In genomic region chr11:76166657-76167056, GRCm38 (mm10) we compare ENCODE assay signal across 19 mouse cellular contexts. TPM values are rescaled to one million over a fixed set of nuclear protein-coding genes. Genes with fewer than 3 reads are reported as not detected.
DNase-seq lines count a peak whose midpoint lies in the region; ATAC-seq and TF ChIP-seq lines count a peak whose summit lies in the region.
"Had no signal": no experiment of that assay in that cellular context is flagged by ENCODE, and none has a peak within 500 bp of the region (broad histone marks: within the 10 kb centered on the region; RNA-seq: fewer than 3 reads in every experiment).

No protein-coding gene starts in this region.

- H3K4me1 ChIP-seq in lung, postnatal 0 days (ENCODE audit: insufficient read depth, low read depth, low read length), result no peaks in the 10 kb centered on the region
- H3K4me1 ChIP-seq in midbrain, embryonic 10.5 days, result no peaks in the 10 kb centered on the region
- H3K4me1 ChIP-seq: heart, embryonic 10.5 days; limb, embryonic 10.5 days had no signal

- peak; percentile 16 to 20 for DNase-seq in heart, adult 18-20 months
- DNase-seq in heart, postnatal 25 days (ENCODE audit: low spot score), result no peak
- DNase-seq in lung, postnatal 0 days (ENCODE audit: low spot score), result no peak
- no peak for DNase-seq in lung, adult 18-20 months
- DNase-seq in brain, adult 2 months (ENCODE audit: low read depth, low spot score), result peak; percentile 27
- no peak for DNase-seq in left cerebral cortex, adult 2 months (ENCODE audit: extremely low spot score in 1 of 2, low spot score in 2 of 2)
- no peak for DNase-seq in midbrain, embryonic 10.5 days (ENCODE audit: low spot score)
- no peak for DNase-seq in thymus, postnatal 14 days

- H3K4me3 ChIP-seq in lung, postnatal 0 days (ENCODE audit: low read depth, low read length), result no peak overlapping the region
- no peak overlapping the region for H3K4me3 ChIP-seq in left cerebral cortex, adult 2 months
- no peak overlapping the region for H3K4me3 ChIP-seq in midbrain, embryonic 10.5 days
- H3K4me3 ChIP-seq: forebrain, embryonic 13.5 days; heart, embryonic 10.5 days; limb, embryonic 10.5 days had no signal

- H3K27me3 ChIP-seq in lung, postnatal 0 days (replicated peaks; ENCODE audit: insufficient read depth, low read length), result no peaks in the 10 kb centered on the region
- H3K27me3 ChIP-seq in midbrain, embryonic 10.5 days (ENCODE audit: low read depth, poor library complexity, severe bottlenecking), result no peaks in the 10 kb centered on the region
- H3K27me3 ChIP-seq: forebrain, embryonic 13.5 days had no signal

- H3K36me3 ChIP-seq in lung, postnatal 0 days (ENCODE audit: insufficient read depth, low read length), result no peaks in the 10 kb centered on the region
- H3K36me3 ChIP-seq in midbrain, embryonic 10.5 days, result peaks cover 24% of the 10 kb centered on the region

- WGBS in lung, postnatal 0 days, result 79% methylated on average over 4 of the region's 4 CpGs
- 97% methylated on average over 4 of the region's 4 CpGs for WGBS in midbrain, embryonic 10.5 days

- ATAC-seq in lung, postnatal 0 days, result peak; percentile 30; the same call in 1 of the 2 replicates
- ATAC-seq: forebrain, embryonic 13.5 days had no signal

- H3K27ac ChIP-seq in lung, postnatal 0 days (ENCODE audit: low read length), result no peak overlapping the region
- no peak overlapping the region for H3K27ac ChIP-seq in left cerebral cortex, adult 2 months
- no peak overlapping the region for H3K27ac ChIP-seq in midbrain, embryonic 10.5 days (replicated peaks)
- H3K27ac ChIP-seq: forebrain, embryonic 13.5 days; heart, embryonic 10.5 days; hindbrain, postnatal 0 days; limb, embryonic 10.5 days; liver, embryonic 14.5 days had no signal

- H3K9ac ChIP-seq in lung, postnatal 0 days (replicated peaks; ENCODE audit: low read depth), result no peak overlapping the region
- H3K9ac ChIP-seq: forebrain, embryonic 13.5 days; liver, embryonic 14.5 days had no signal

- no peak for TF ChIP-seq EP300 in lung, postnatal 0 days (IDR thresholded peaks at IDR 0.05)

- intact Hi-C loops in heart, postnatal 25 days (cut with DNase I), result loop anchor here (1.0 to 5.0 kb wide), 6 partner anchors 34 to 386 kb away; partner anchors contain the start of gene Rflnb
- intact Hi-C loops in left cerebral cortex, adult 2 months (cut with DNase I), result loop anchor here (1.0 to 10.0 kb wide), 4 partner anchors 79 to 384 kb away; no protein-coding TSS in a partner anchor

- no peak overlapping the region for H3K4me2 ChIP-seq in lung, postnatal 0 days (replicated peaks; ENCODE audit: low read depth, low read length)
- H3K4me2 ChIP-seq: forebrain, embryonic 13.5 days had no signal

- no peaks in the 10 kb centered on the region for H3K9me3 ChIP-seq in lung, postnatal 0 days (ENCODE audit: low read length)
- H3K9me3 ChIP-seq in midbrain, embryonic 10.5 days (replicated peaks), result no peaks in the 10 kb centered on the region
- H3K9me3 ChIP-seq: forebrain, embryonic 13.5 days; G1E; heart, embryonic 10.5 days; limb, embryonic 10.5 days had no signal

- TF ChIP-seq CTCF in lung, postnatal 0 days (IDR thresholded peaks at IDR 0.05), result no peak
- TF ChIP-seq CTCF in left cerebral cortex, adult 2 months (IDR thresholded peaks at IDR 0.05), result no peak

RNA-seq across cellular contexts. Expression of gene Vps53, which starts 12.8 kb away (rescaled TPM):
- total RNA-seq in heart, adult 18-20 months (2021), result 10 to 100 TPM; 25.5 to 26.9 TPM
- 10 to 100 TPM; 26.1 to 30.3 TPM for total RNA-seq in heart, postnatal 25 days (2021)
- polyA plus RNA-seq in lung, postnatal 0 days (2015; fragmentation: Nextera tagmentation; extraction: Ambion mirVana), result 28.5 and 29.7 TPM in 2 replicates
- 10 to 100 TPM; 85.1 to 85.3 TPM for total RNA-seq in left cerebral cortex, adult 2 months (2021)
- 36.5 and 41.4 TPM in 2 replicates for polyA plus RNA-seq in midbrain, embryonic 10.5 days (2016; fragmentation: Nextera tagmentation; extraction: Ambion mirVana)

RNA-seq across cellular contexts. Expression of gene Fam57a, which starts 12.8 kb away (rescaled TPM):
- 1 to 10 TPM; 3.5 to 3.8 TPM for total RNA-seq in heart, adult 18-20 months (2021)
- total RNA-seq in heart, postnatal 25 days (2021), result 1 to 10 TPM; 4.1 TPM
- 27.0 and 33.8 TPM in 2 replicates for polyA plus RNA-seq in lung, postnatal 0 days (2015; fragmentation: Nextera tagmentation; extraction: Ambion mirVana)
- 10 to 100 TPM; 15.9 to 17.3 TPM for total RNA-seq in left cerebral cortex, adult 2 months (2021)
- polyA plus RNA-seq in midbrain, embryonic 10.5 days (2016; fragmentation: Nextera tagmentation; extraction: Ambion mirVana), result 32.2 and 32.4 TPM in 2 replicates

RNA-seq across cellular contexts. Expression of gene Dbil5, which starts 50.8 kb away (rescaled TPM):
- under 1 TPM; 0.50 to 0.90 TPM for total RNA-seq in heart, adult 18-20 months (2021)
- total RNA-seq in heart, postnatal 25 days (2021), result not detected
- 0.77 and 0.87 TPM in 2 replicates for polyA plus RNA-seq in lung, postnatal 0 days (2015; fragmentation: Nextera tagmentation; extraction: Ambion mirVana)
- 1 to 10 TPM; 1.5 to 2.2 TPM for total RNA-seq in left cerebral cortex, adult 2 months (2021)
- polyA plus RNA-seq in midbrain, embryonic 10.5 days (2016; fragmentation: Nextera tagmentation; extraction: Ambion mirVana), result 0.88 TPM in 1 of 2 replicates, not detected in the other
- total RNA-seq: gastrocnemius, adult 8-10 months; hindbrain, postnatal 0 days; megakaryocyte, adult 5-6 weeks; midbrain, postnatal 0 days had no signal
- polyA plus RNA-seq: forebrain, embryonic 13.5 days; neural tube, embryonic 11.5 days; spleen, adult 2 months had no signal

RNA-seq across cellular contexts. Expression of gene Gemin4, which starts 50.8 kb away (rescaled TPM):
- 1 to 10 TPM; 3.2 to 4.3 TPM for total RNA-seq in heart, adult 18-20 months (2021)
- 1 to 10 TPM; 1.4 to 3.2 TPM for total RNA-seq in heart, postnatal 25 days (2021)
- polyA plus RNA-seq in lung, postnatal 0 days (2015; fragmentation: Nextera tagmentation; extraction: Ambion mirVana), result 8.8 and 13.8 TPM in 2 replicates
- 1 to 10 TPM; 2.6 to 6.8 TPM for total RNA-seq in left cerebral cortex, adult 2 months (2021)
- polyA plus RNA-seq in midbrain, embryonic 10.5 days (2016; fragmentation: Nextera tagmentation; extraction: Ambion mirVana), result 45.4 and 51.3 TPM in 2 replicates

Comparison
In these comparisons a context has a peak if more than half of its experiments do, and no peak if none do; other contexts are left out.
1. DNase-seq: peak in heart, adult 18-20 months (2 of 2) and brain, adult 2 months (single experiment); none in heart, postnatal 25 days (single experiment), lung, postnatal 0 days (single experiment), lung, adult 18-20 months (0 of 2), left cerebral cortex, adult 2 months (0 of 2), midbrain, embryonic 10.5 days (single experiment) and thymus, postnatal 14 days (single experiment).